Mouse (Mus musculus) neural tube, postnatal 0 days (tissue): ENCODE results near the gene Pttg1. TPM values are rescaled to one million over a fixed set of nuclear protein-coding genes. Genes with fewer than 3 reads are reported as not detected.
A peak's percentile ranks its signal among the peaks of the same experiment; 100 is the strongest.

Source experiments
- microRNA counts: library from miRNA; unstranded; fragments of <30 nt; microRNA quantifications from one replicate; lab custom pipeline; 2015
- microRNA-seq: library from miRNA; unstranded; fragments of <30 nt; microRNA quantifications from one replicate; pipeline ENCODE4, GENCODE M21; 2016
- polyA plus RNA-seq: library from polyadenylated mRNA; unstranded; fragments of >200 nt; fragmentation: Nextera tagmentation; extraction: Ambion mirVana; gene quantifications from 2 replicates; pipeline ENCODE4 v1.2.1, GENCODE M21; 2015

The Pttg1 gene
- 69.7 and 90.3 TPM in 2 replicates for polyA plus RNA-seq

DNA sequence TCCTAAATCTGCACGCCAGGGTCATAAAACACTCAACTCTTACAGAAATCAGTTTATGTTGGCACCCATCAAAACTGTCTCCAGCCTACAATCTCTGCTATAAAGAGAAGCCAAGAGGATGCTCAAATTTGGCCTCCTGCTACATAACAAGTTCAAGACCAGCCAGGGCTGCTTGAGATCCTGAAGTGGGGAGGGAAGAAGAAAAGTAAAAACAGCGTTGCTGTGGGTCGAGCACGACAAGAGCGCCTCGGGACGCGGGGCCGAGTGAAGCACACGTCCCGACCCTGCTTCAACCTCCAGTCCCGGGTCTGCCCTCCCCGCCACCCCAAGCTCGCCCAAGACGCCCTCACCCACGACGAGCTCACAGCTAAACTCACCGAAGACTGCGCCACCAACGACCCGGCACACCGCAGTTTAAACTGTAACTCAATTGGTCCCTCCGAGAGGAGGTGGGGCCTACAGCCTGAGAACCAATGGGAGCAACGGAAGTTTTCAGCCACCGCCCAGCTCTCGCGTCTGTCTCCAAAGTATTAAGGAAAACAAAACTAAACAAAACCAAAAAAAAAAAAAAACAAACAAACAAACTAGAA is at the start of gene Pttg1:
Gene Pttg1 (minus strand): TSS at position 428 of the 590 bp plus-strand sequence.

DNA sequence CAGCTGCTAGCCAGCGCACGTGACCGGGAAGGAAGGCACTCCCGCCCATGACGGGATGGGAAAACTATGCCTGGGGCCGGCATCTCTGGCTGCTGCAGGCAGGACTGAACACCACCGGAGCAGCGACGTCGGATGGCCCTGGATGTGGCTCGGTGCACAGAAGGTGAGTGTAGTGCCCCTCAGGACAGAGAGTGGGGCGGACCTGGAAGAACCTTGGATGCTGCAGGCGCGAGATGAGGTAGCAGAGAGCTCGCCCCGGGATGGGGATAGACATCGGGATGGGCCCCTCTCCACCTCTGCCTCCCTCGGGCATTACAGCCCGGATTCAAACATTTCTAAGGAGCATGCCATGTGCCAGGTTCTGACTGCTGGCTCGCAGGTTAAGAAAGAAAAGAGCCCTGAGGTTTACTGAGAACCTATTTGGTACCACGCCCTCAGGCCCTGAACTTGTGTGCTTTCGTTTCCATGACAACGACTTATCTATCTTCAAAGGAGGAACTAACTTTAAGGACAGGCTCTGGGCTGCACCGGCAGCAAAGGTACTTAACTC is 48.2 kb upstream of the Pttg1 start, which contains the start of gene C1qtnf2:
Gene C1qtnf2 (plus strand): TSS at position 52 of the 550 bp plus-strand sequence.

DNA sequence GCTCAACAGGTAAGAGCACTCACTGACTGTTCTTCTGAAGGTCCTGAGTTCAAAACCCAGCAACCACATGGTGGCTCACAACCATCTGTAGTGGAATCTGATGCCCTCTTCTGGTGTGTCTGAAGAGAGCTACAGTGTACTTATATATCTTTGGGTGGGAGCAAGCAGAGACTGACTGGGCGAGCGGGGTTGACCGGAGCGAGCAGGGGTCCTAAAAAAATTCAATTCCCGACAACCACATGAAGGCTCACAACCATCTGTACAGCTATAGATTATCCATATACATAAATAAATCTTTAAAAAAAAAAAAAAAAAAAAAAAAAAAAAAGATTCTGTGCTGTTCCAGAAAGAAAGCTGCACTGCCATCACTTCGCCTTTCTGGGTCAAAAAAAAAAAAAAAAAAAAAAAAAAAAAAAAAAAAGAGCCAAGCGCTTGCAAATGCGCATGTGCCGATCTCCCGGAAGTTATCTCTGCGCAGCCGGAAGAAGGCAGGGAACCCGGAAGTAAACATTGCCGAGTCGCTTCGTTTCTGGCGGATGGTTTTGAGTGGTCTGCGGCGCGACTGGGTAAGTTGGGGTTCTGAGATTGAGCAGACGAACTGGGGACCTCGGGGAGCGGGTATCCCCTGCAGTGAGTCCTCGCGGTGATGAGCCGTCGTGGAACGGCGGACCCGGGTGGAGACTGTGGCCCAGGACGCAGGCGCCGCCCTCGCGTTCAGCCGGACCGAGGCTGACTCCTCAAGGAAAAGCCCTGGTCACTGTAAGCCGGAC is 7.4 kb upstream of the Pttg1 start, which contains the start of gene Slu7:
Gene Slu7 (plus strand): TSS at position 491 of the 770 bp plus-strand sequence.

MicroRNAs encoded within 50 kb of the gene (microRNA counts, 519-probe panel; counts per million panel counts)
- 4,457 counts per million, percentile 47 among the panel's probes with 10 or more counts for microRNA mmu-miR-146a (lab: Ali Mortazavi, UCI)

Small RNA genes lying within 50 kb of the gene (microRNA-seq; reads per million reads assigned to microRNA genes)
- 161 reads per million, percentile 51 among the genes with 10 or more reads in this experiment for gene Mir146

Other genes starting within 250 kb of the Pttg1 start
- gene Slu7, start 7.5 kb upstream of the Pttg1 start, polyA plus RNA-seq, result 44.3 and 47.1 TPM in 2 replicates
- 20.6 and 24.6 TPM in 2 replicates for gene C1qtnf2, start 48.0 kb upstream of the Pttg1 start, polyA plus RNA-seq
- gene Ccnjl, start 102.5 kb upstream of the Pttg1 start, polyA plus RNA-seq, result 3.7 and 4.1 TPM in 2 replicates
- 1.8 and 2.3 TPM in 2 replicates for gene 4933415A04Rik, start 160.8 kb upstream of the Pttg1 start, polyA plus RNA-seq
- gene Fabp6, start 175.3 kb upstream of the Pttg1 start, polyA plus RNA-seq, result not detected in 2 replicates